Mouse (Mus musculus) layer of hippocampus, postnatal 36 days (tissue): Measurements from ENCODE around the gene Nprl3. TPM values are rescaled to one million over a fixed set of nuclear protein-coding genes. Genes with fewer than 3 reads are reported as not detected.

Experiments
- DNase-seq, 2 experiments: peaks; one replicate each; pipeline ENCODE4 v3.0.0; 2022
- total RNA-seq, 2 experiments: library from RNA; stranded (reverse); gene quantifications; 2 replicates each; pipeline ENCODE4 v1.2.3; 2021

Gene Nprl3
- total RNA-seq, 2 experiments from 2014 or later, result 47.3 to 61.2 TPM

GRCm38 (mm10) chr11:32195867-32196540, 71.5 kb downstream of the Nprl3 start:
- no peak for DNase-seq

GRCm38 (mm10) chr11:32194626-32195025, 72.9 kb downstream of the Nprl3 start:
- no peak for DNase-seq

- no peak for DNase-seq
These were observed 73.4 kb downstream of the Nprl3 start for GRCm38 (mm10) chr11:32194086-32194485.

GRCm38 (mm10) chr11:32193156-32193555, 74.4 kb downstream of the Nprl3 start:
- DNase-seq, result no peak

GRCm38 (mm10) chr11:32190603-32191110, 76.8 kb downstream of the Nprl3 start:
- no peak for DNase-seq

- DNase-seq, result no peak
These were observed 77.4 kb downstream of the Nprl3 start for GRCm38 (mm10) chr11:32190119-32190518.

- no peak for DNase-seq
These were observed 78.1 kb downstream of the Nprl3 start for GRCm38 (mm10) chr11:32189434-32189833.

GRCm38 (mm10) chr11:32188881-32189280, 78.6 kb downstream of the Nprl3 start:
- DNase-seq, result no peak

GRCm38 (mm10) chr11:32187256-32187655, 80.3 kb downstream of the Nprl3 start:
- no peak for DNase-seq

- DNase-seq, result no peak
These were observed 81.5 kb downstream of the Nprl3 start for GRCm38 (mm10) chr11:32186031-32186430.

- no peak for DNase-seq
These were observed 83.0 kb downstream of the Nprl3 start for GRCm38 (mm10) chr11:32184469-32184868.

- DNase-seq, result peak; percentile 81 to 88
These were observed 85.3 kb downstream of the Nprl3 start for GRCm38 (mm10) chr11:32181973-32182868.

- no peak for DNase-seq
These were observed 86.3 kb downstream of the Nprl3 start for GRCm38 (mm10) chr11:32181246-32181645.

- DNase-seq, result no peak
These were observed 89.0 kb downstream of the Nprl3 start for GRCm38 (mm10) chr11:32178506-32178905.

Other genes with a start within 250 kb of the Nprl3 start
- gene Il9r, start 67.4 kb downstream of the Nprl3 start, total RNA-seq, result not detected
- gene Snrnp25, start 62.3 kb downstream of the Nprl3 start, total RNA-seq, result 10 to 100 TPM; 18.0 to 19.0 TPM
- 10 to 100 TPM; 13.4 to 16.5 TPM for gene Rhbdf1, start 45.4 kb downstream of the Nprl3 start, total RNA-seq
- 10 to 100 TPM; 16.8 to 17.0 TPM for gene Mpg, start 41.2 kb downstream of the Nprl3 start, total RNA-seq
- not detected for gene Hba-x, start 8.7 kb upstream of the Nprl3 start, total RNA-seq
- gene Hba-a1, start 15.8 kb upstream of the Nprl3 start, total RNA-seq, result 100 to 1,000 TPM; 243 to 385 TPM
- gene Hbq1b, start 19.3 kb upstream of the Nprl3 start, total RNA-seq, result 1 to 10 TPM in 1 of 2 experiments, not detected in 1; 2.3 TPM
- gene Hba-a2, start 28.8 kb upstream of the Nprl3 start, total RNA-seq, result 100 to 1,000 TPM; 192 to 362 TPM
- 1 to 10 TPM in 1 of 2 experiments, not detected in 1; 1.4 TPM for gene Hbq1a, start 32.4 kb upstream of the Nprl3 start, total RNA-seq
- gene Sh3pxd2b, start 80.1 kb upstream of the Nprl3 start, total RNA-seq, result 10 to 100 TPM; 10.5 to 12.6 TPM
- gene Ubtd2, start 187.7 kb upstream of the Nprl3 start, total RNA-seq, result 10 to 100 TPM; 34.7 to 34.9 TPM